Mouse (Mus musculus) intestine, embryonic 16.5 days (tissue): ENCODE data around the gene Adamts20. TPM values are rescaled to one million over a fixed set of nuclear protein-coding genes. Genes with fewer than 3 reads are reported as not detected.

ENCODE experiments used
- ATAC-seq: fragments of 200-750 bp; cut with Nextera tagmentation; 2 replicates; pipeline ENCODE4 v1.8.0; 2017; ENCODE audit warnings: moderate TSS enrichment, moderate library complexity
- H3K27ac ChIP-seq: fragments of 300-500 bp; sonication (generic); 2 replicates; pipeline ENCODE4 v1.5.1; 2014; ENCODE audit warnings: mild to moderate bottlenecking, low read length
- H3K27me3 ChIP-seq: fragments of 300-500 bp; sonication (generic); replicated peaks from 2 replicates; pipeline ENCODE4 v1.6.1; 2014; ENCODE audit warnings: low read length, control low read depth, mixed read lengths; ENCODE audit not compliant: control insufficient read depth, insufficient read depth
- H3K36me3 ChIP-seq: fragments of 300-500 bp; sonication (generic); 2 replicates; pipeline ENCODE4 v1.6.1; 2014; ENCODE audit warnings: low read length, control low read depth; ENCODE audit not compliant: control insufficient read depth, insufficient read depth
- H3K4me1 ChIP-seq: fragments of 300-500 bp; sonication (generic); 2 replicates; pipeline ENCODE4 v1.6.1; 2014; ENCODE audit warnings: low read length, control low read depth, mixed read lengths; ENCODE audit not compliant: control insufficient read depth, insufficient read depth
- H3K4me2 ChIP-seq: fragments of 300-500 bp; sonication (generic); 2 replicates; pipeline ENCODE4 v1.6.1; 2014; ENCODE audit warnings: low read depth, low read length, control low read depth
- H3K4me3 ChIP-seq: fragments of 300-500 bp; sonication (generic); 2 replicates; pipeline ENCODE4 v1.5.1; 2014; ENCODE audit warnings: mild to moderate bottlenecking, low read length
- H3K9ac ChIP-seq: fragments of 300-500 bp; sonication (generic); 2 replicates; pipeline ENCODE4 v1.6.1; 2014; ENCODE audit warnings: low read depth, low read length
- H3K9me3 ChIP-seq: fragments of 300-500 bp; sonication (generic); 2 replicates; pipeline ENCODE4 v1.6.1; 2016; ENCODE audit warnings: low read length, control low read depth; ENCODE audit not compliant: control insufficient read depth
- WGBS: fragments of 180-500 bp; shearing (Covaris S2); extraction: QIAGEN DNeasy Blood & Tissue Kit; methylation state at CpG from one replicate; pipeline ENCODE4 v1.1.7; 2014; 5-methylcytosine and 5-hydroxymethylcytosine counted together
- polyA plus RNA-seq: library from polyadenylated mRNA; unstranded; fragments of >200 nt; fragmentation: Nextera tagmentation; extraction: Ambion mirVana; gene quantifications from 2 replicates; pipeline ENCODE4 v1.2.1, GENCODE M21; 2015

Adamts20 gene
- polyA plus RNA-seq, 1 experiment from 2014 or later, result 1.3 TPM

GRCm38 (mm10) chr15:94457636-94458390 is 7.4 kb downstream of the Adamts20 start:
- Histone ChIP-seq H3K4me3 (no peak overlapping the region), H3K9me3 (no peaks in the 10 kb centered on the region), H3K9ac (no peak overlapping the region), H3K27me3 (no peaks in the 10 kb centered on the region), H3K27ac (no peak overlapping the region), H3K36me3 (no peaks in the 10 kb centered on the region), H3K4me1 (no peaks in the 10 kb centered on the region), H3K4me2 (no peak overlapping the region)
- WGBS, result 66% methylated on average over 18 of the region's 18 CpGs
- ATAC-seq, result no peak

GRCm38 (mm10) chr15:94452848-94453247 is 12.4 kb downstream of the Adamts20 start:
- Histone ChIP-seq H3K9me3 (no peaks in the 10 kb centered on the region), H3K27ac (no peak overlapping the region), H3K27me3 (no peaks in the 10 kb centered on the region), H3K4me3 (no peak overlapping the region), H3K4me2 (no peak overlapping the region), H3K36me3 (no peaks in the 10 kb centered on the region), H3K4me1 (no peaks in the 10 kb centered on the region), H3K9ac (no peak overlapping the region)
- 75% methylated on average over 5 of the region's 5 CpGs for WGBS
- ATAC-seq, result no peak

- H3K4me3 ChIP-seq, result no peak overlapping the region
- no peak overlapping the region for H3K4me2 ChIP-seq
- 94% methylated on average over 8 of the region's 8 CpGs for WGBS
- H3K27me3 ChIP-seq, result no peaks in the 10 kb centered on the region
- no peaks in the 10 kb centered on the region for H3K9me3 ChIP-seq
- H3K27ac ChIP-seq, result no peak overlapping the region
- no peak overlapping the region for H3K9ac ChIP-seq
- no peaks in the 10 kb centered on the region for H3K36me3 ChIP-seq
- no peak for ATAC-seq
- no peaks in the 10 kb centered on the region for H3K4me1 ChIP-seq
These were observed 13.6 kb downstream of the Adamts20 start for GRCm38 (mm10) chr15:94451600-94451999.

- peak; percentile 66 for ATAC-seq
- Histone ChIP-seq H3K4me2 (no peak overlapping the region), H3K27ac (peak overlapping the region; percentile 93), H3K9ac (no peak overlapping the region), H3K4me3 (no peak overlapping the region), H3K4me1 (peaks cover 10% of the 10 kb centered on the region; the same call in 1 of the 2 replicates), H3K36me3 (no peaks in the 10 kb centered on the region), H3K27me3 (no peaks in the 10 kb centered on the region), H3K9me3 (no peaks in the 10 kb centered on the region)
- 36% methylated on average over 8 of the region's 8 CpGs for WGBS
These were observed 20.6 kb downstream of the Adamts20 start for GRCm38 (mm10) chr15:94444437-94445136.

GRCm38 (mm10) chr15:94444043-94444436 is 21.2 kb downstream of the Adamts20 start:
- Histone ChIP-seq H3K9ac (no peak overlapping the region), H3K27ac (peak overlapping the region; percentile 93), H3K36me3 (no peaks in the 10 kb centered on the region), H3K4me3 (no peak overlapping the region), H3K4me1 (peaks cover 10% of the 10 kb centered on the region; the same call in 1 of the 2 replicates), H3K27me3 (no peaks in the 10 kb centered on the region), H3K9me3 (no peaks in the 10 kb centered on the region), H3K4me2 (no peak overlapping the region)
- peak; percentile 46; the same call in 1 of the 2 replicates for ATAC-seq
- WGBS, result 53% methylated on average over 11 of the region's 11 CpGs

- Histone ChIP-seq H3K36me3 (no peaks in the 10 kb centered on the region), H3K4me3 (no peak overlapping the region), H3K27me3 (no peaks in the 10 kb centered on the region), H3K9me3 (no peaks in the 10 kb centered on the region), H3K4me1 (peaks cover 10% of the 10 kb centered on the region; the same call in 1 of the 2 replicates), H3K9ac (no peak overlapping the region), H3K4me2 (no peak overlapping the region), H3K27ac (no peak overlapping the region)
- WGBS, result 49% methylated on average over 2 of the region's 2 CpGs
- ATAC-seq, result no peak
These were observed 22.2 kb downstream of the Adamts20 start for GRCm38 (mm10) chr15:94443025-94443424.

GRCm38 (mm10) chr15:94435532-94435931 is 29.7 kb downstream of the Adamts20 start:
- no peaks in the 10 kb centered on the region for H3K4me1 ChIP-seq
- H3K36me3 ChIP-seq, result no peaks in the 10 kb centered on the region
- 62% methylated on average over 5 of the region's 5 CpGs for whole genome bisulfite sequencing
- H3K9ac ChIP-seq, result no peak overlapping the region
- no peak overlapping the region for H3K4me3 ChIP-seq
- H3K27me3 ChIP-seq, result no peaks in the 10 kb centered on the region
- ATAC-seq, result no peak
- H3K27ac ChIP-seq, result no peak overlapping the region
- H3K9me3 ChIP-seq, result no peaks in the 10 kb centered on the region
- no peak overlapping the region for H3K4me2 ChIP-seq

GRCm38 (mm10) chr15:94430681-94431405 is 34.4 kb downstream of the Adamts20 start:
- H3K27me3 ChIP-seq, result no peaks in the 10 kb centered on the region
- no peak overlapping the region for H3K4me2 ChIP-seq
- no peaks in the 10 kb centered on the region for H3K4me1 ChIP-seq
- no peak overlapping the region for H3K27ac ChIP-seq
- no peak overlapping the region for H3K9ac ChIP-seq
- H3K4me3 ChIP-seq, result no peak overlapping the region
- WGBS, result 66% methylated on average over 14 of the region's 14 CpGs
- no peaks in the 10 kb centered on the region for H3K9me3 ChIP-seq
- no peaks in the 10 kb centered on the region for H3K36me3 ChIP-seq
- no peak for ATAC-seq

- no peaks in the 10 kb centered on the region for H3K4me1 ChIP-seq
- no peaks in the 10 kb centered on the region for H3K36me3 ChIP-seq
- H3K27me3 ChIP-seq, result no peaks in the 10 kb centered on the region
- 85% methylated on average over 4 of the region's 4 CpGs for WGBS
- H3K4me2 ChIP-seq, result no peak overlapping the region
- H3K4me3 ChIP-seq, result no peak overlapping the region
- ATAC-seq, result no peak
- no peak overlapping the region for H3K9ac ChIP-seq
- H3K9me3 ChIP-seq, result no peaks in the 10 kb centered on the region
- H3K27ac ChIP-seq, result no peak overlapping the region
These were observed 36.5 kb downstream of the Adamts20 start for GRCm38 (mm10) chr15:94428726-94429125.
